Mouse (Mus musculus) erythroblast, embryonic 14.5 days (primary cell): ENCODE results near the gene Mus81.

Source experiments
- GATA1 ChIP-seq: IDR thresholded peaks from 2 replicates; pipeline ENCODE4 v1.6.1; 2012; ENCODE audit warnings: low read length, inconsistent platforms, mixed read lengths
- TAL1 ChIP-seq: IDR thresholded peaks from 3 replicates; pipeline ENCODE4 v1.6.1; 2012; ENCODE audit warnings: low read length, inconsistent platforms, mixed read lengths

DNA sequence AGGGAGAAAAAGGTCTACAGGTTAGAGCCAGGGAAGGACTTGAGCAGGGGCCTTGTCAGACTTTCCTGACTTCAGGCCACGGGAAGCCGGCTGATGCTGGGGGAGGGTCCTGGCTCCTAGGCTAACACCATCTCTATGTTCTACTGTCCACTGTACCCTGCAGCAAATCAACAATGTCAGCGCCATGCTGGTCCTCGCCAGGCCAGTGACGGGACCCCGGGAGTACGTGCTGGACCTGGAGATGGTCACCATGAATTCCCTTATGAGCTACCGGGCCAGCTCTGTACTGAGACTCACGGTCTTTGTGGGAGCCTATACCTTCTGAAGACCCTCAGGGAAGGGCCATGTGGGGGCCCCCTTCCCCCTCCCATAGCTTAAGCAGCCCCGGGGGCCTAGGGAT, 6.8 kb downstream of the Mus81 start:
- TF ChIP-seq GATA1 (no peak), TAL1 (no peak)
